ENCODE assay signal across 14 mouse cellular contexts in genomic region chr9:9188167-9188566, GRCm38 (mm10). TPM values are rescaled to one million over a fixed set of nuclear protein-coding genes. Genes with fewer than 3 reads are reported as not detected.
"Had no signal": no experiment of that assay in that cellular context is flagged by ENCODE, and none has a peak within 500 bp of the region (broad histone marks: within the 10 kb centered on the region; RNA-seq: fewer than 3 reads in every experiment).

No protein-coding gene starts in this region.

- H3K9ac ChIP-seq: liver, embryonic 12.5 days; lung, embryonic 15.5 days; midbrain, embryonic 12.5 days; neural tube, embryonic 13.5 days had no signal

- H3K4me1 ChIP-seq: liver, embryonic 12.5 days; lung, embryonic 15.5 days; megakaryocyte, embryonic 14.5 days; midbrain, embryonic 12.5 days; neural tube, embryonic 13.5 days had no signal

- ATAC-seq: liver, embryonic 12.5 days; midbrain, embryonic 16.5 days had no signal

- H3K4me2 ChIP-seq: liver, embryonic 12.5 days; lung, embryonic 15.5 days; midbrain, embryonic 12.5 days; neural tube, embryonic 13.5 days had no signal

- H3K27ac ChIP-seq: liver, embryonic 12.5 days; lung, embryonic 15.5 days; macrophage; midbrain, embryonic 12.5 days; neural tube, embryonic 13.5 days had no signal

- DNase-seq: kidney, adult 11 months; kidney, postnatal 14 days; left cerebral cortex, postnatal 4 days; lung, postnatal 14 days; right cerebral cortex, postnatal 14 days; thymus, adult 18-20 months; thymus, postnatal 14 days had no signal

- H3K9me3 ChIP-seq: liver, embryonic 12.5 days; lung, embryonic 15.5 days; megakaryocyte, embryonic 14.5 days; midbrain, embryonic 12.5 days; neural tube, embryonic 13.5 days had no signal

- H3K4me3 ChIP-seq: liver, embryonic 12.5 days; lung, embryonic 15.5 days; megakaryocyte, embryonic 14.5 days; midbrain, embryonic 12.5 days; neural tube, embryonic 13.5 days had no signal

- H3K27me3 ChIP-seq: liver, embryonic 12.5 days; lung, embryonic 15.5 days; megakaryocyte, embryonic 14.5 days; midbrain, embryonic 12.5 days; neural tube, embryonic 13.5 days had no signal

- H3K36me3 ChIP-seq: liver, embryonic 12.5 days; lung, embryonic 15.5 days; midbrain, embryonic 12.5 days; neural tube, embryonic 13.5 days had no signal

RNA-seq across cellular contexts. Expression of gene Arhgap42, which starts 50.7 kb away (rescaled TPM):
- polyA plus RNA-seq: macrophage had no signal
